Mouse (Mus musculus): ENCODE results near the gene Cd37.
A peak's percentile ranks its signal among the peaks of the same experiment; 100 is the strongest.

- TF ChIP-seq CTCF (IDR thresholded peaks at IDR 0.05; ENCODE audit: insufficient read depth, low read length), result peak; percentile 93
- TF ChIP-seq POLR2A (IDR thresholded peaks at IDR 0.05; ENCODE audit: borderline replicate concordance, extremely low read depth, low read depth, low read length), result no peak
Observed at GRCm38 (mm10) chr7:45198435-45198834, 40.5 kb downstream of the Cd37 start.
